Mouse (Mus musculus) left cerebral cortex, adult 2 months (tissue): Measurements from ENCODE around the gene Prrt1. TPM values are rescaled to one million over a fixed set of nuclear protein-coding genes. Genes with fewer than 3 reads are reported as not detected.
A peak's percentile ranks its signal among the peaks of the same experiment; 100 is the strongest.

ENCODE experiments used
- DNase-seq, 2 experiments: peaks; one replicate each; pipeline ENCODE4 v3.0.0; 2021 to 2022; ENCODE audit warnings: low spot score in 2 of 2, mixed read lengths in 1 of 2; ENCODE audit errors: extremely low spot score in 1 of 2
- H3K27ac ChIP-seq: fragments of 200-600 bp; 2 replicates; pipeline ENCODE4 v1.8.1; 2022
- H3K4me3 ChIP-seq: fragments of 200-600 bp; 2 replicates; pipeline ENCODE4 v1.8.1; 2022
- CTCF ChIP-seq: fragments of 200-600 bp; IDR thresholded peaks from 2 replicates; pipeline ENCODE4 v1.8.1; 2022; ENCODE audit warnings: antibody characterized with exemption, mild to moderate bottlenecking, moderate library complexity
- intact Hi-C: fragments of 180-260 bp; cut with DNase I; formaldehyde crosslinking; loops from one replicate; pipeline ENCODE4 v1.15.1; 2025
- total RNA-seq, 2 experiments: library from RNA; stranded (reverse); gene quantifications; 2 replicates each; pipeline ENCODE4 v1.2.3; 2021

Gene Prrt1
- total RNA-seq, 2 experiments from 2014 or later: 172 to 205 TPM

GRCm38 (mm10) chr17:34589681-34590101 lies 39.6 kb upstream of the Prrt1 start, which contains the start of gene Gpsm3:
Gene Gpsm3, plus strand, starts transcription at chr17:34589806.
- no peak for TF ChIP-seq CTCF
- peak within 1 kb of the TSS; percentile 53 for H3K27ac ChIP-seq
- H3K4me3 ChIP-seq: no peak within 1 kb of the TSS; the same call in 1 of the 2 replicates
- intact Hi-C loops: loop anchor here (5.0 kb wide), 2 partner anchors 467 to 557 kb away; partner anchors contain the start of genes Brd2, Rxrb and Slc39a7
- DNase-seq: peak in 1 of 2 experiments; percentile 20

GRCm38 (mm10) chr17:34590154-34590987 lies 39.0 kb upstream of the Prrt1 start:
- DNase-seq: no peak
- intact Hi-C loops: loop anchor here (5.0 kb wide), 1 partner anchor 558 kb away; the partner anchor contains the start of genes Rxrb and Slc39a7
- no peak for TF ChIP-seq CTCF
- peak overlapping the region; percentile 53 for H3K27ac ChIP-seq
- no peak overlapping the region; the same call in 1 of the 2 replicates for H3K4me3 ChIP-seq

DNA sequence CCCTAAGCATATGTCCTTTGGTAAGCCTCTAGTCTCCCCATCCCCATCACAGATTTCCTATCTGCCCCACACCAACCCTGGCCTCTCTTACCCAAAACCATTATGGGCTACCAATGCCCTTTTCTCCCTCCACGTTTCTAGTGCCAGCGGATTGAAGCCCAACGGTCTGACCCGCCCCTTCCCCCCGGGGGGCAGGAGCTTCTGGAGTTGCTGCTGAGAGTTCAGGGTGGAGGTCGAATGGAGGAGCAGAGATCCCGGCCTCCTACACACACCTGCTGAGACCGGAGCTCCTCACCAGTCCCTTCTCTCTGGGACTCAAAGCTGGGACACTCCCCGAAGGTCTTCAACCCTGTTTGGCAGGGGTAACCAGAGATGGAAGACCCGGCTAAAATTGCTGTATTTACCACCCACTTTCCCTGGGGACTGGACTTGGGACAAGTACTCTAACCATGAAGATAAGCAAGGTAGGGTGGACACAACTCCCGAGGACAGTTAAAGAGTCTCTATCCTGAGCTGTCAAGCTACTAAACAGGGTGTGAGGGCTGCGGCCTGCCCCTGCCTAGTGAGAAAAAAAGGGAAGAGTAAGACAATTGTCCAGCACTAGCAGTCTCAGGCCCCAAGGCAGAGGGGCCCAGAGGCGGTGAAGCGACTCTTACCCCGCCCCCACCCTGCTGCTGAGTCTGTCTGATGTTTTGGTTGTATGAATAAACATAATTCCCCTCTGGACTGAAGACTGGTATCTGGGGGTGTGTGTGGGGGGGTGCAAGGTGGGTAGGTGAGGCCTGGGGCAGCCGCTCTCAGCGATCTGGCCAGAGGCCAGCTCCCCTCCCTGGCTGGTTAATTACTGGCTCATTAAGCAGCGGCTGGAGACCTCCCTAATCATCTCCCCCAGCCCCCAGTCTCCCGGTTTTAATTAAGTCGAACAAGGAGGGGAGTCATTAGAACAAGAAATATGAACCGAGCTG lies 38.0 kb upstream of the Prrt1 start, which contains the start of gene Pbx2:
Gene Pbx2 (plus strand): TSS at position 238 of the 965 bp plus-strand sequence.
- Histone ChIP-seq H3K4me3 (peak within 1 kb of the TSS; percentile 70), H3K27ac (peak within 1 kb of the TSS; percentile 98)
- no peak for TF ChIP-seq CTCF
- intact Hi-C loops: loop anchor here (5.0 kb wide), 1 partner anchor 559 kb away; the partner anchor contains the start of genes Rxrb and Slc39a7
- DNase-seq: no peak

GRCm38 (mm10) chr17:34591994-34592375 lies 37.3 kb upstream of the Prrt1 start:
- Histone ChIP-seq H3K27ac (peak overlapping the region; percentile 98), H3K4me3 (peak overlapping the region; percentile 70)
- peak; percentile 78 to 84 for DNase-seq
- intact Hi-C loops: loop anchor here (5.0 kb wide), 1 partner anchor 560 kb away; the partner anchor contains the start of genes Rxrb and Slc39a7
- TF ChIP-seq CTCF: no peak

GRCm38 (mm10) chr17:34592581-34593549 lies 36.5 kb upstream of the Prrt1 start:
- DNase-seq: peak in 1 of 2 experiments; percentile 36
- intact Hi-C loops: loop anchor here (1.0 to 5.0 kb wide), 2 partner anchors 9 to 561 kb away; partner anchors contain the start of genes Rxrb and Slc39a7
- peak overlapping the region; percentile 70 for H3K4me3 ChIP-seq
- H3K27ac ChIP-seq: peak overlapping the region; percentile 98
- no peak for TF ChIP-seq CTCF

DNA sequence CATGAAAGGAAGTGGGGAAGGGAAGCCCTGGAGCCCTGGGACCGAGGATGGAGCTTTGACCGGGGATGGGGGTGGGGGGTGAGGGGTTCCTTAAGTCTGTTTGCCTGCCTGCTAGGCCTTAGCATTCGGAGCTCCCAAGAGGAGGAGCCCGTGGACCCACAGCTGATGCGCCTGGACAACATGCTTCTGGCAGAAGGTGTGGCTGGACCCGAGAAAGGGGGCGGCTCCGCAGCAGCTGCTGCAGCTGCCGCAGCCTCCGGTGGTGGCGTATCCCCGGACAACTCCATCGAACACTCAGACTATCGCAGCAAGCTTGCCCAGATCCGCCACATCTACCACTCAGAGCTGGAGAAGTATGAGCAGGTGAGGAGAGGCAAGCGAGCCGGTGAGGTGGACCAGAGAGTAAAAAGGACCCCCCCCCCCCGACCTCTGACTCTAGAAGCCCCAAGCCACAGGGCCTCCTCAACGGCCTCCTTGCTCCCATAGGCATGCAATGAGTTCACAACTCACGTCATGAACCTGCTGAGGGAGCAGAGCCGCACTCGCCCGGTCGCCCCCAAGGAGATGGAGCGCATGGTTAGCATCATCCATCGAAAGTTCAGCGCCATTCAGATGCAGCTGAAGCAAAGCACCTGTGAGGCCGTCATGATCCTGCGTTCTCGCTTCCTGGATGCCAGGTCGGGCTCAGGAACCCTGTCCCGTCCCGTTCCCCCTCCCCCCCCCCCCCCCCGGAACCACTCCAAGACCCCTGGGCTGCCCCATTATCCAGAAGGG lies 35.4 kb upstream of the Prrt1 start:
- TF ChIP-seq CTCF: no peak; the same call in 1 of the 2 replicates
- intact Hi-C loops: loop anchor here (1.0 to 5.0 kb wide), 2 partner anchors 8 to 562 kb away; partner anchors contain the start of genes Rxrb and Slc39a7
- DNase-seq: peak in 1 of 2 experiments; percentile 26
- H3K27ac ChIP-seq: no peak overlapping the region; the same call in 1 of the 2 replicates
- H3K4me3 ChIP-seq: peak overlapping the region; percentile 70

DNA sequence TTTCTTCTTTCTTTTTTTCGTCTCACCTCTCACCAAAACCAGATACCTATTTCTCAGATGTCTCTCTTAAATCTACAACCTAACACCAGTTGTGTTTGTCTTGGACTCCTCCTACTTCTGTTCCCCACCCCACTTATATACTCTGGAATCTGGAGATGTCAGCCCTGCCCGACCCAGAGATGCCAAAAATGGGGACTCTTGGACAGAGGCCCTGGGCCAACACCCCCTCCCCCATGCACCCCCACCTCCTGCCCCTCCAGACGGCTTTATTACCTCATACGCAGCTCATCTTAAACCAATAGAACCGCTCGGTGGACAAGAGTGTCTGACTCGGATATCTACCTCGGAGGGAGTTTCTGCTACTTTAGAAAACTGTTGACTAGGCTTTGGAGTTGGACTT lies 33.2 kb upstream of the Prrt1 start:
- H3K27ac ChIP-seq: no peak overlapping the region
- intact Hi-C loops: no loop called here
- no peak overlapping the region for H3K4me3 ChIP-seq
- TF ChIP-seq CTCF: no peak
- DNase-seq: no peak

GRCm38 (mm10) chr17:34597566-34598095 lies 31.7 kb upstream of the Prrt1 start, which contains the start of gene Ager:
Gene Ager, plus strand, starts transcription at chr17:34597862.
- Histone ChIP-seq H3K4me3 (no peak within 1 kb of the TSS), H3K27ac (no peak within 1 kb of the TSS)
- DNase-seq: no peak
- TF ChIP-seq CTCF: no peak
- intact Hi-C loops: no loop called here

GRCm38 (mm10) chr17:34599891-34600290 lies 29.4 kb upstream of the Prrt1 start:
- intact Hi-C loops: no loop called here
- no peak for DNase-seq

More at GRCm38 (mm10) chr17:34599891-34600290, 29.4 kb upstream of the Prrt1 start:
- Histone ChIP-seq H3K27ac (no peak overlapping the region), H3K4me3 (no peak overlapping the region)
- TF ChIP-seq CTCF: no peak
